Mouse (Mus musculus): ENCODE data around the gene Erich3.

- no peak for TF ChIP-seq CTCF (IDR thresholded peaks at IDR 0.05; ENCODE audit: low read depth)
- TF ChIP-seq EP300 (IDR thresholded peaks at IDR 0.05; ENCODE audit: low read depth) = no peak
Measured at GRCm38 (mm10) chr3:154754505-154754904, 90.8 kb downstream of the Erich3 start.

Measured in liver, embryonic 14.5 days (tissue).